Mouse (Mus musculus) frontal cortex, postnatal 25 days (tissue): Measurements from ENCODE around the gene Nadk.
A peak's percentile ranks its signal among the peaks of the same experiment; 100 is the strongest.

Experiments used
- DNase-seq, 2 experiments: peaks; one replicate each; pipeline ENCODE4 v3.0.0; 2022; ENCODE audit warnings: low spot score in 2 of 2

Gene Nadk

GRCm38 (mm10) chr4:155561661-155562442, at the start of gene Nadk:
TSS of gene Nadk (plus strand) at chr4:155562378.
- DNase-seq = no peak

- no peak for DNase-seq
Measured at GRCm38 (mm10) chr4:155514810-155515209, 47.4 kb upstream of the Nadk start.

- no peak for DNase-seq
Measured at GRCm38 (mm10) chr4:155517948-155518517, 44.1 kb upstream of the Nadk start.

- DNase-seq = no peak
Measured at GRCm38 (mm10) chr4:155522327-155522726, 39.9 kb upstream of the Nadk start.

- no peak for DNase-seq
Measured at GRCm38 (mm10) chr4:155525751-155526150, 36.4 kb upstream of the Nadk start.

- DNase-seq = no peak
Measured at GRCm38 (mm10) chr4:155529294-155529693, 32.9 kb upstream of the Nadk start.

GRCm38 (mm10) chr4:155549993-155550392, 12.2 kb upstream of the Nadk start:
- DNase-seq = no peak

- DNase-seq = no peak
Measured at GRCm38 (mm10) chr4:155550446-155550845, 11.7 kb upstream of the Nadk start.

- no peak for DNase-seq
Measured at GRCm38 (mm10) chr4:155551073-155551472, 11.1 kb upstream of the Nadk start.

- no peak for DNase-seq
Measured at GRCm38 (mm10) chr4:155552917-155553532, 9.2 kb upstream of the Nadk start.

GRCm38 (mm10) chr4:155554880-155555279, 7.3 kb upstream of the Nadk start:
- DNase-seq = no peak

- no peak for DNase-seq
Measured at GRCm38 (mm10) chr4:155555464-155555863, 6.7 kb upstream of the Nadk start.

- DNase-seq = no peak
Measured at GRCm38 (mm10) chr4:155559454-155559853, 2.7 kb upstream of the Nadk start.

- no peak for DNase-seq
Measured at GRCm38 (mm10) chr4:155560932-155561331, 1.2 kb upstream of the Nadk start.

- DNase-seq = peak in 1 of 2 experiments; percentile 38
Measured at GRCm38 (mm10) chr4:155562725-155563399, 684 bp downstream of the Nadk start.

- DNase-seq = peak; percentile 79 to 87
Measured at GRCm38 (mm10) chr4:155563400-155564231, 1.4 kb downstream of the Nadk start.

- DNase-seq = no peak
Measured at GRCm38 (mm10) chr4:155564315-155565069, 2.3 kb downstream of the Nadk start.

GRCm38 (mm10) chr4:155566555-155566954, 4.4 kb downstream of the Nadk start:
- DNase-seq = no peak

- DNase-seq = no peak
Measured at GRCm38 (mm10) chr4:155568170-155568569, 6.0 kb downstream of the Nadk start.

- DNase-seq = no peak
Measured at GRCm38 (mm10) chr4:155568632-155569370, 6.6 kb downstream of the Nadk start.
